In genomic region chr5:31742521-31743031, GRCm38 (mm10) we compare ENCODE assay signal across 24 mouse cellular contexts. TPM values are rescaled to one million over a fixed set of nuclear protein-coding genes. Genes with fewer than 3 reads are reported as not detected.
DNase-seq lines count a peak whose midpoint lies in the region; ATAC-seq and TF ChIP-seq lines count a peak whose summit lies in the region.
"Had no signal": no experiment of that assay in that cellular context is flagged by ENCODE, and none has a peak within 500 bp of the region (broad histone marks: within the 10 kb centered on the region; RNA-seq: fewer than 3 reads in every experiment).

No protein-coding gene starts in this region.

- no peaks in the 10 kb centered on the region for H3K9me3 ChIP-seq in lung, postnatal 0 days (ENCODE audit: low read length)
- H3K9me3 ChIP-seq: embryonic facial prominence, embryonic 10.5 days; embryonic facial prominence, embryonic 13.5 days; forebrain, embryonic 12.5 days; forebrain, embryonic 15.5 days had no signal

- H3K9ac ChIP-seq in lung, postnatal 0 days (replicated peaks; ENCODE audit: low read depth): no peak overlapping the region
- H3K9ac ChIP-seq: embryonic facial prominence, embryonic 13.5 days; forebrain, embryonic 12.5 days; forebrain, embryonic 15.5 days; hindbrain, embryonic 14.5 days had no signal

- H3K4me2 ChIP-seq in lung, postnatal 0 days (replicated peaks; ENCODE audit: low read depth, low read length): no peak overlapping the region
- H3K4me2 ChIP-seq: embryonic facial prominence, embryonic 13.5 days; forebrain, embryonic 12.5 days; forebrain, embryonic 15.5 days; heart, embryonic 11.5 days; hindbrain, embryonic 14.5 days had no signal

- no peak for TF ChIP-seq EP300 in lung, postnatal 0 days (IDR thresholded peaks at IDR 0.05)

- H3K4me1 ChIP-seq in lung, postnatal 0 days (ENCODE audit: insufficient read depth, low read depth, low read length): no peaks in the 10 kb centered on the region; the same call in 1 of the 2 replicates
- H3K4me1 ChIP-seq: forebrain, embryonic 12.5 days had no signal

- no peak overlapping the region for H3K27ac ChIP-seq in lung, postnatal 0 days (ENCODE audit: low read length)
- H3K27ac ChIP-seq: embryonic facial prominence, embryonic 10.5 days; embryonic facial prominence, embryonic 13.5 days; forebrain, embryonic 12.5 days; forebrain, embryonic 15.5 days; heart, adult 2 months; hindbrain, embryonic 14.5 days; hindbrain, postnatal 0 days had no signal

- 50% methylated on average over 4 of the region's 4 CpGs for WGBS in lung, postnatal 0 days

- ATAC-seq in lung, postnatal 0 days: peak; percentile 59; the same call in 1 of the 2 replicates
- ATAC-seq: forebrain, embryonic 15.5 days; hindbrain, postnatal 0 days; inflammation-experienced regulatory T-cells, adult 6 months; intestine, embryonic 16.5 days; Patski had no signal

- no peak for TF ChIP-seq CTCF in lung, postnatal 0 days (IDR thresholded peaks at IDR 0.05)

- no peaks in the 10 kb centered on the region for H3K36me3 ChIP-seq in lung, postnatal 0 days (ENCODE audit: insufficient read depth, low read length)
- H3K36me3 ChIP-seq: embryonic facial prominence, embryonic 10.5 days; embryonic facial prominence, embryonic 13.5 days; forebrain, embryonic 12.5 days; forebrain, embryonic 15.5 days had no signal

- no peaks in the 10 kb centered on the region for H3K27me3 ChIP-seq in lung, postnatal 0 days (replicated peaks; ENCODE audit: insufficient read depth, low read length)
- H3K27me3 ChIP-seq: embryonic facial prominence, embryonic 13.5 days; forebrain, embryonic 12.5 days; forebrain, embryonic 15.5 days; Patski had no signal

- peak; percentile 86 for DNase-seq in heart, adult 11 months
- no peak for DNase-seq in heart, adult 8-10 months (ENCODE audit: low spot score)
- DNase-seq in lung, postnatal 0 days (ENCODE audit: low spot score): no peak
- DNase-seq in lung, postnatal 4 days: no peak
- DNase-seq in 416B (ENCODE audit: low read depth): peak; percentile 77
- no peak for DNase-seq in layer of hippocampus, adult 9-10 months (ENCODE audit: low spot score)
- DNase-seq: cerebellum, adult 18-20 months; cerebellum, adult 9-10 months; cerebellum, postnatal 14 days; gastrocnemius, postnatal 25 days; heart, adult 2 months; heart, postnatal 10 days; heart, postnatal 36 days had no signal

- no peak overlapping the region for H3K4me3 ChIP-seq in lung, postnatal 0 days (ENCODE audit: low read depth, low read length)
- H3K4me3 ChIP-seq: embryonic facial prominence, embryonic 10.5 days; embryonic facial prominence, embryonic 13.5 days; erythroblast, embryonic 14.5 days; forebrain, embryonic 12.5 days; forebrain, embryonic 15.5 days; heart, adult 2 months had no signal

RNA-seq across cellular contexts. Expression of gene Babam2, which starts 45.1 kb away (rescaled TPM):
- 10 to 100 TPM; 31.2 to 35.8 (median 35.0) TPM for total RNA-seq in heart, adult 8-10 months (2022)
- 39.4 and 46.5 TPM in 2 replicates for polyA plus RNA-seq in lung, postnatal 0 days (2015; fragmentation: Nextera tagmentation; extraction: Ambion mirVana)

RNA-seq across cellular contexts. Expression of gene Rbks, which starts 45.1 kb away (rescaled TPM):
- 1 to 10 TPM; 3.5 to 5.3 (median 4.3) TPM for total RNA-seq in heart, adult 8-10 months (2022)
- 9.8 and 10.1 TPM in 2 replicates for polyA plus RNA-seq in lung, postnatal 0 days (2015; fragmentation: Nextera tagmentation; extraction: Ambion mirVana)

Comparison
In these comparisons a context has a peak if more than half of its experiments do, and no peak if none do; other contexts are left out.
1. DNase-seq: peak in heart, adult 11 months (single experiment) and 416B (single experiment); none in heart, adult 8-10 months (single experiment), lung, postnatal 0 days (single experiment), lung, postnatal 4 days (0 of 2) and layer of hippocampus, adult 9-10 months (single experiment).